Mouse (Mus musculus): Measurements from ENCODE around the gene Pnrc2. TPM values are rescaled to one million over a fixed set of nuclear protein-coding genes. Genes with fewer than 3 reads are reported as not detected.

Pnrc2 gene
- total RNA-seq, 2 experiments from 2014 or later: 81.7 to 88.6 TPM

- no peak for DNase-seq
These were observed 3.2 kb downstream of the Pnrc2 start for GRCm38 (mm10) chr4:135870227-135871023.

DNA sequence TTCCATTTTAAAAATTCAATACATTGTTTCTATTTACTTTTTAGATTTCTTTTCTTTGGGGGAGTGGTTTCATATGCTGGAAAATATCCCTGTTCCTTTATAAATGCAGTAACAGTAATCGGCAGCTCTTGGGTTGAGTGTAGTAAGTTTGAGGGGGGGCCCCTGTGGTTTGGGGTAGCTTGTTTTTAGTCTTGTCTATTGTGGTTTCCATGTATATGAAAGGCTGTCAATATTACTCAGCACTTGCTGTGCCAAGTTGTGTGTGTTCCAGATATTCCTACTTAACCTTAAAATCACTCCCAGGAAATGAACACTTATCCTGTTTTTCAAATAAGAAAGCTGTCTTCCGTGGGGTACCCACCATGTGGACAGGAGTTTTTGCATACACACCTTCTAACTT, 4.7 kb downstream of the Pnrc2 start:
- no peak for DNase-seq

GRCm38 (mm10) chr4:135857597-135858186, 16.0 kb downstream of the Pnrc2 start:
- DNase-seq: no peak

- peak; percentile 81 for DNase-seq
These were observed 17.2 kb downstream of the Pnrc2 start for GRCm38 (mm10) chr4:135856223-135857091.

DNA sequence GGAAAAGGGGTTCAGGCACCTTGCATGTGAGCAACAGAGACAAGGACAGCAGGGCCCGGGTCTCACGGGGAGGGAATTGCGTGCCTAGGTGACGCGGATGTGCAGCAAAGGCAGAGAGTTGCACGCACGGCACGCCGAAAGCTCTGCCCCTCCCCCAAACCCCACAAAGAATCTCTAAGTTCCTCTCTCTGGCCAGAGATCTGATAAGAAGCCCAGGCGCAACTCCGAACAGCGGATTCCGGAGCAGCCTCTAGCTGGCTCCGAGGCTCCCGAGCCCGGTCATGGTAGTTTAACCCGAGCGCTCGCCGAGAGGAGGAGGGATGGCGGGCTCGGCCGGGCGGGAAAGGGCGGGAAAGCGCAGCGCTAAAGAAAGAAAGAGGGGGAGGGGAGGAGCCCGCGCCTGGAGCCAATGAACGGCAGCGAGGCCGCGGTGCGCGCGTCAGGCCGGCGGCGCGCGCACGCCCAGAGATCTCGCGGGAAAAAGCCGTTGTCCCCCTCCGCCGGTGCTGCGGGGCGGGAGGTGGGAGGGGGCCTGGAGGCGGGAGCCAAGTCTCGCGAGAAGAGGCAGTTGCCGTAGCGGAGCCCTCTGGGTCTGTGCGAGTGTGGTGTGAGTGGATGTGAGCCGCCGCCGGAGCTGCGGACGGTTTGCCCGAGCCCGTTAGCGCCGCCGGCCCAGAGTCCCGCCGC, 18.0 kb downstream of the Pnrc2 start, which contains the start of gene Srsf10:
Gene Srsf10 (plus strand): TSS at position 212 of the 687 bp plus-strand sequence.
- DNase-seq: peak; percentile 97

DNA sequence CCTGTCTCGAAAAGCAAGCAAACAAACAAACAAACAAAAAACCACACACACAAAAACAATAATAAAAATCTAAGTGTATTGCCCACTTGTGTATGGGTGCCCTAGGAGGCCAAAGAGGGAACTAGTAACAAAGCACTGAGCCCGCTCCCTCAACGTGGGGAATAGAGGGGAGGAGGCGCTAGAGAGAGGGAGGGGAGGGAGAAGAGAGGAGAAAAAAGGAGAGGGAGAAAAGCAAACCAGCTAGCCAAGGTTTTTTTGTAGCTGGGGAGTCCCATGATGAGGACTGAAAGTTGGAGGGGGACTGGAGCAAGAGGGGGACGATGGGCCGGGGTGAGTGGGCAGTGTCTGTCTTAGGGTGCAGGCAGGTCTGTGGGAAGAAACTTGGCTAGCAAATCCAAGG, 18.6 kb downstream of the Pnrc2 start:
- peak; percentile 28 for DNase-seq

DNA sequence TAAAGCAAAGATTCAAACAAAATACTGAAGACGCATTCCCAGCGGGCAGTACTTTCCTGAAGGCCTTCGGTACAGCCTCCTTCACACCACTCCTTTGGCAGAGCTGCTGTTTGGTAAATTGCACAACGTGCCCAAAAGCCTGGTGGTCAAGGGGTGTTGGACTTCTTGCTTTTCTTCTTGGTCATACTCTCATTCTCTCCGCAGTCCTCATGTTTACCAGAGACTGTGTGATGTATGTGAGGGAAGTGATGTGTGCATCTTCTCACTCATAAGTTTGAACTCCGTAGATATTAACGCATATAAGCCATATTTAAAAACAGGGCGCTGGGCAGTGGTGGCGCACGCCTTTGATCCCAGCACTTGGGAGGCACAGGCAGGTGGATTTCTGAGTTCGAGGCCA, 19.0 kb downstream of the Pnrc2 start:
- no peak for DNase-seq

DNA sequence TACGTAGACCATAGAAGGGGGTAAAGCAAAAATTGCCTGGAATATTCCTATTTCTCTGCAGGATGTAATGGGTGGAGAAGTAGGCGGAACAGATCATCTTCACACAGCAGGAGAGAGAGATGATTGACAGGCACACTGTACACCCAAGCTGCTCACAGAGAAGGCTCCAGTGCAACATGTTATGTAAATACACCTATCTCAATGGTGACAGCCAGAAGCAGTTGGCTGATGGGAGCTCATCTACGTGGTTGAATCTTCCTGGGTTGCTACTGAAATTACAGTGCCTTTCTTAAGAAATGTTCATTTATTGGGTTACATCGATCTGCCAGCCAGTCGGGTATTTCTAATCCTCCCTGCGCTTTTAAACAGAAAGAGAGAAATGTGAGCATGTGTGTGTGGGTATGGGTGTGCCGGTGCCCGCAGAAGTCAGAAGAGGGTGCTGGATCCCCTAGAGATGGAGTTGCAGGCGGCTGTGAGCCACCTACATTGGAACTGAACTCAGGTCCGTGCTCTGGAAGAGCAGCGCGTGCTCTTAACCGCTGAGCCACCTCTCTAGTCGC, 19.6 kb downstream of the Pnrc2 start:
- DNase-seq: no peak

GRCm38 (mm10) chr4:135851942-135852341, 21.7 kb downstream of the Pnrc2 start:
- DNase-seq: no peak

- peak; percentile 27 for DNase-seq
These were observed 23.1 kb downstream of the Pnrc2 start for GRCm38 (mm10) chr4:135850411-135851095.

DNA sequence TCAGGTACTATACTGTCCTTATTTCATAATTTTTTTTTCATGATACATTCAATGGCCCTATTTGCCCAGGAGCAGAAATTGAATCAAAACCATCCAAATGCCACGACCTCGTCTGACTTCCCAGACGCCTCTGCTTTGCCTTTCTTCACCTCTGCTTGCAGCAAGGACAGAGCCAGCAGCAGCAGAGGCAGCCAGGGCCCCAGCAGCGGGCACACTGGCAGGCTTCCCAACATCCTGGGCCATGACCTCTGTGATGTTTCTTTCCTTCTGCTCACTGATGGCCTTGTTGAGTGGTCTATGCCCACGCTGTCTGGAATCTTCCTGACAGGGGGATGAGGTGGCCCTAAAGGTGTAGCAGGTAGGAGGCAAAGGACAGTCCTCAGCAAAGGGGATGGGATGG, 26.1 kb downstream of the Pnrc2 start:
- DNase-seq: peak; percentile 72

DNA sequence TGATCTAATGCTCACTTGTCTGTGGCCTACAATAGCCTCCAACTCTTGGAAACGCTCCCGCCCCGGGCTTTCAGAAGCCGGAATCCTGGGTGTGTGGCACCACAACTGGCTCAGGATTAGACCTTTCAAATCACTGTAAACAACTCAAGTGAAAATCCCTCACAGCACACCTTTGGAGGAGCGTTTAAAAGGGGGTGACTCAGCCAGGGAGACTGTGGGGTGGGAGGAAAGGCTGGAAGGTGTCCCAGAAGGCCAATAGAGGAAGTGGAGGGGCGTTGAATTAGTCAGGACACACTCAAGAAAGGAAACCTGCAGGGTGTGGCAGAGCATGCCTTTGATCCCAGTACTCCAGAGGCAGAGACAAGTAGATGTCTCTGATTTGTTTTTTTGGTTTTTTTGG, 29.2 kb downstream of the Pnrc2 start:
- DNase-seq: no peak

DNA sequence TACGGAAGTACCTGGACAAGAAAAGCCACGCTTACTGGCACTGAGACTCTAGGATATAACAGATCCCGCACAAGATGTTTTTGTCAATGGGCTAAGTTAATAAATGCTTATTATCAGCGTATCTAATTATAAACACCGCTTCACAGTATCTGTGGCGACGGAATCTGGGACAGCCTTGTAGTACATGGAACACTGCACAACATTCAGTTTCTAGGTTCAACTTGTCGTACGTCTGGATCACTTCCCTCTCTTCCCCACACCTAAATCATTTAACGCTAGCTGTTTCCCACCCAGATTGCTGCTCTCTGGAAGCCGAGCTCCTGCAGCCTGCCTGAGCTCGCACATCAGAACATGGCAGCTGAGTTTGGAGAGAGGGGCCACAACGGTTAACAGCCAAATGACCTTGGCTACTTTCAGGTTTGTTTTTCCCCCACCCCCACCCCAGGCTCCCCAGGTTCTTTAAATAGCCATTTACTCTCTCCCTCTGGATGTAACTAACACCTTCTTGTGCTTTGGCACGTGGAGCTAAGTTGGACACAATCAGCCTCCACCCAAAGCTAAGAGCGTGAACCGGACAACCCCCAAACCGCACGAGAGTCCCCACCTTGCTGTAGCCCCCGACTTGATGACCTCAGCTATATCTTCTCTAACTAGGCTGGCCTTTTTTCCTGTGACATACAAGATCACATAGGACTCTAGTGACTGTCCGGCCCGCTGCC, 34.2 kb downstream of the Pnrc2 start:
- DNase-seq: peak; percentile 44

- DNase-seq: peak; percentile 17
These were observed 34.7 kb downstream of the Pnrc2 start for GRCm38 (mm10) chr4:135838925-135839292.

DNA sequence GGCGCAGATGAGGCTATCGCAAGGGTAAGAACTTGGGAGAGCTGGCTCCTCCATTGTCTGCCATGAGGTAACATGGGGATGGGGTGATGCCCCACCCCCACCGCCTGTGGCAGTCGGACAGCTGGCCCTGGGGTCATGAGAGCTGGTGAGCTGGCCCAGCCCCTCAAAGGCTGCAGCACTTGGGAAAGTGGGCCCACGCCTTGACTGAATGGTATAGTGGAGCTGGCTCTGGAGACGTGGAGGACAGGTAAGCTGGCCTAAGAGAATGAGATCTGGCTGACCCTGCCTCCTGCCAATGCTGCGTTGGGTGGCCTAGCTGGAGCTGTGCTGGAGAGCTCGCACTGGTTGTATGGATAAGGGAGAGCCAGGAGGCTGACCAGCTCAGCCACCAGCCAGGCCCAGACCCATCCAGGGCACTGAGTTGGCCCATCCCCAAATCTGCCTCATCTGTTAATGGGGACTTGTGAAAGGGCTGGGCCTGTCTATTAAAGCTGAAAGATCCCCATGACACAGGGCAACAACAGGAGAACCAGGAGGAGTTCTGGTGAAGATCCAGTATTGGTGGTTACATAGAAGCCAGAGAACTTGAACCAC, 39.4 kb downstream of the Pnrc2 start:
- DNase-seq: no peak

DNA sequence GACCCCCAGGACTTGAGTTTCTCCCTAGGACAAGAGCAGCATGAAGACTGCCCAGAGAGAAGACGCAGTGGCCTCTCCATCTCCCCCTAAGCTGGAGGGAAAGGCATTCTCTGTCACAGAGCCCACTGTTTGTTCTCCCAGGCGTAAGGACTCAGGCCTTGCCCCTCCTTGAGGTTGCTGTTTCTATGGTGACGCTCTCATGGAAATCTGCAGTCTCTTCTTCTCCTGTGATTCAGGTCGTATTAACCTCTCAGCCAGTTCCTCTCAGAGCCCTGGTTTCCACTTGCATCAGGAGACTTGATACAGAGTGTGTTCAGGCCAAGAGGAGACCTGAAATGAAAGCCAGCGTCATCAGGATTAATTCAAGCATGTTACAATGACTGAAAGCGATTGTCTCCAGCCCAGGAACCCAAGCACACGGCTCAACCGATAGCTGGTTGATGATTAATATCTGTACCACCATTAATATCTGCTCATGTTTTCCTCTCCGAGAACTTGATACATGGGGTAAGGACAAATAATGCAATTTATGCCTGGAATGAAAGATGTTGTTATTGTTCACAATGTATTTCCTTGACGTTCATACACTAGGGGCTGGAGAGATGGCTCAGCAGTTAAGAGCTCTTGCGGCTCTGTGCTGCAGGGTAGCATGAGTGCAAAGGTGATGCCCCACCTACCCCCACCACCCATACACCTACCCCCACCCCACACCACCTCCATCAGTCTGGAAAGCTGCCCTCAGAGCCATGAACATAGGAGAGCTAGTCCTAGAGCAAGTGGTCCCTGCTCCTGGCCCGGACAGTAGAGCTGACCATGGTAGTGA, 40.1 kb downstream of the Pnrc2 start:
- DNase-seq: no peak

DNA sequence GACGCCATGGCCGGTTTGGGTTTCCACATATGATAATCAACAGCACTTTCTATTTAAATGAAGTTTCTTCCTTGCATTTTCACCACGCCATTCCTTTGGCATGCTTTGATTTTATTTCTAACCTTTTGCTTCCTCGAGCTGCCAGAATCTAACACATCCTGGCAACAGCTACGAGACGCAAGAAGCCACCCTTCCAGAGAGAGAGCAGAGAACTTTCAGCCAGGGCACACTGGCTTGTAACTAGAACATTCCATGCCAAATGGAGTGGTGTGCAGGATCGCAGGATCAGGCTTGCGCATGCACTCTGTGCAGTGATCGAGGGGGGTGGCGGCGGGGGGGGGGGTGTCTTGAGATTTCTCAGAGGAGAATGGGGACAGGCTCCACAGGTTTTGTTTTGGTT, 41.6 kb downstream of the Pnrc2 start:
- DNase-seq: peak; percentile 27

DNA sequence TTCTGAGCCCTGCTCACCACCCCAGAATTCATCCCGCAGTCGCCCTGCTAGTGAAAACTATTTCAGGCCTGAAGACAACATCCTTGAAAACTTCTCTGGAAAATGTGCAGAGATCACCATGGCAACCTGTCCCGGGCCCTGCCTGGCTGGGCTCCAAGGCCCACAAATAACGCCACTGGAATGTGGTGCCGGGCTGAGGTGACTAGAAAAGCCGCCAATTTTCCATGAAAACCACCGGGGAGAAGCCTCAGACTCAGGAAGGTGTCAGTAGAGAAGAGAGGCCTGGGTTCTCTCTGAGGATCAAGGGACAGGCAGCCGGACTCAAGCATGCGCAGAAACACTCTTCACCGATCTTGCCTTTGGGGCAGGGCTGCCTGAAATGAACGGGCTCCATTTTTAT, 45.2 kb downstream of the Pnrc2 start:
- DNase-seq: peak; percentile 87

DNA sequence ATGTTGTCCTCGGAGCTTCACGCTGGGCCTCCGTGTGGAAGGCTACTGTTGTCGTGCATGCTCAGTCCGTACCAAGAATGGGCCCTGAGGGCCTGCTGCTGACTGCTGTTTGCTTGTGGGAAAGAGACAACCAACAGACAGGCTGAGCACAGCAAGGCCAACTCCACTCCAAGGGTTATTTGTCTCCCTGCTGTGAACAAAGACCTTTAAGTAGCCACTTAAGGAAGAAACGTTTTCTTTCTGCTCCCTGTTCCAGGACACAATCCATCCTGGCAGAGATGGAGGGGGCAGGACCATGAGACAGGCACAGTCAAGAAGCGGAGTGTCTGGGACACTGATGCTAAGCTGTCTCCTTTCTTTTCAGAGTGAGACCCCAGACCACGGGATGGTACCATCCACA, 49.4 kb downstream of the Pnrc2 start:
- no peak for DNase-seq

DNA sequence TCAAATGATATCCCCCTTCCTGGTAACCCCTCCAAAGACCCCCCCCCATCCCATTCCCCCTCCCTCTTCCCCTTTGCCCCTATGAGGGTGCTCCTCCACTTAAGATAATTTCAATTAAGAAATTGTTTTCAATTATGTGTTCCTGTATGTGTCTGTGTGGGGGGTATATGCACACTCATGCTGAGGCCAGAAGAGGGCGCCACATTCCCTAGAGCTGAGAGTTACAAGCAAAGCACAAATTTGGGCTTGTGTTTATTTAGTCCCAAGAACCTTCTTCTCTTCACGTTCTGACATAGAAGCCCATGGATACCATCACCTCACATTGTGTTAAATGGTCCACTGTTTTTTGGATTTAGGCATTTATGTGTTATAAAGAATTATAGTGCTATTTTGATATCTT, 50.4 kb downstream of the Pnrc2 start:
- DNase-seq: peak; percentile 60
